Mouse (Mus musculus): ENCODE results near the gene P2rx7.

DNA sequence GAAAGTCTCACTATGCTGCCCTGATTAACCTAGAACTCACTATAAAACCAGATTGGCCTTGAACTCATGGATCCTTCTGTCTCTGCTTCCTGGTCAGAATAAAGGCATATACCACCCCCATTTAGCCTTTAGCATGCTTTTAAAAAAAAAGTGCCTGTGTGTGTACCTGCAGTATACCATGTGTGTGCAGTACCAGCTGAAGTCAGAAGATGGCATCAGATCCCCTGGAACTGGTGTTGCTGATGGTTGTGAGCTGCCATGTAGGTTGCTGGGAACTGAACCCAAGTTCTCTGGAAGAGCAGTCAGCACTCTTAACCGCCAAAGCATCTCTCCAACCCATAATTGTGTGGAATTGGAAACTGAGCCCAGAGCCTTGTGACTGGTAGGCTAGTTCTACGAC is 73.1 kb downstream of the P2rx7 start:
- no peak for TF ChIP-seq CTCF (IDR thresholded peaks at IDR 0.05; ENCODE audit: extremely low read depth, insufficient read depth, low read length)
- no peak for TF ChIP-seq POLR2A (IDR thresholded peaks at IDR 0.05; ENCODE audit: extremely low read depth, insufficient read depth, low read length)

All from cortical plate, adult 2 months (tissue).